Mouse (Mus musculus) forebrain, postnatal 0 days (tissue): ENCODE data around the gene Metrn. TPM values are rescaled to one million over a fixed set of nuclear protein-coding genes. Genes with fewer than 3 reads are reported as not detected.

Experiments
- ATAC-seq: fragments of 200-750 bp; cut with Nextera tagmentation; 2 replicates; pipeline ENCODE4 v1.8.0; 2017; ENCODE audit warnings: mild to moderate bottlenecking, moderate library complexity
- DNase-seq: peaks from one replicate; pipeline ENCODE4 v3.0.0-alpha.2; 2015
- H3K27ac ChIP-seq: fragments of 300-500 bp; sonication (generic); 2 replicates; pipeline ENCODE4 v1.5.1; 2014; ENCODE audit warnings: low read depth, mild to moderate bottlenecking, antibody characterized with exemption, low read length, moderate library complexity, mixed read lengths
- H3K27me3 ChIP-seq: fragments of 300-500 bp; sonication (generic); 2 replicates; pipeline ENCODE4 v1.6.1; 2014; ENCODE audit warnings: mild to moderate bottlenecking, low read length, mixed read lengths; ENCODE audit not compliant: insufficient read depth
- H3K36me3 ChIP-seq: fragments of 300-500 bp; sonication (generic); 2 replicates; pipeline ENCODE4 v1.6.1; 2014; ENCODE audit warnings: mild to moderate bottlenecking, moderate library complexity; ENCODE audit not compliant: insufficient read depth
- H3K4me1 ChIP-seq: fragments of 300-500 bp; sonication (generic); 2 replicates; pipeline ENCODE4 v1.6.1; 2014; ENCODE audit warnings: antibody characterized with exemption; ENCODE audit not compliant: insufficient read depth
- H3K4me2 ChIP-seq: fragments of 300-500 bp; sonication (generic); 2 replicates; pipeline ENCODE4 v1.6.1; 2014; ENCODE audit warnings: low read depth, mild to moderate bottlenecking, moderate library complexity
- H3K4me3 ChIP-seq: fragments of 300-500 bp; sonication (generic); 2 replicates; pipeline ENCODE4 v1.5.1; 2014; ENCODE audit warnings: low read depth, low read length, mixed read lengths
- H3K9ac ChIP-seq: fragments of 300-500 bp; sonication (generic); 2 replicates; pipeline ENCODE4 v1.6.1; 2014; ENCODE audit warnings: mild to moderate bottlenecking
- H3K9me3 ChIP-seq: fragments of 300-500 bp; sonication (generic); 2 replicates; pipeline ENCODE4 v1.6.1; 2016; ENCODE audit warnings: low read length
- CTCF ChIP-seq: sonication (generic); IDR thresholded peaks from 2 replicates; pipeline ENCODE4 v1.5.1; 2016; ENCODE audit warnings: antibody characterized with exemption, control low read depth, low read depth
- WGBS: fragments of 180-500 bp; shearing (Covaris S2); extraction: QIAGEN DNeasy Blood & Tissue Kit; methylation state at CpG from one replicate; pipeline ENCODE4 v1.1.7; 2014; 5-methylcytosine and 5-hydroxymethylcytosine counted together
- polyA plus RNA-seq: library from polyadenylated mRNA; unstranded; fragments of >200 nt; fragmentation: Nextera tagmentation; extraction: Ambion mirVana; gene quantifications from 2 replicates; pipeline ENCODE4 v1.2.1, GENCODE M21; 2015
- total RNA-seq: library from RNA; depleted of rRNA; stranded (reverse); fragments of >200 nt; gene quantifications from 2 replicates; pipeline ENCODE4 v1.2.3, GENCODE M21; 2014; rRNA removed

The Metrn gene
- 136 and 148 TPM in 2 replicates for total RNA-seq
- polyA plus RNA-seq = 56.9 and 59.3 TPM in 2 replicates

DNA sequence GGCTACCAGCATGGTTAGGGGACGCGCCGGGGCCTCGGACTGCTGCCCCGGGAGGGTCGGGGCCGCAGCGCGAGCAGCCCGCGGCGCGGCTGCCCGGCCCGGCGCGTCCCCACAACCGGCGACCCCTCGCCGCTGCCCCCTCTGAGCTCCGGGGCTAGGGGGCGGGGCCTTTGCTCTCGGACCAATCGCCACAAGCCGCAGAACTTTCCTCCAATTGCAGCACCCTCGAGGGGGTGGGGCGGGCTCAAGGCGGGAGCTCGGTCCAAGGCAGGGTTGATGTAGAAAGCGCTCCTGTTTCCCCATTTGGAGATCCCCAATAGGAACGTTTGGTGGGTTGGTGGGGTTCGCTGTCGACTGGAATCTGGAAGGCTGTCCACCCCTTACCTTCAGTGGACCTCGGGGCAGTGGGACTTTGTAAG lies at the start of gene Metrn:
Gene Metrn, minus strand, starts transcription at position 186 of the 419 bp plus-strand sequence.
- H3K9me3 ChIP-seq = no peaks in the 10 kb centered on the region
- H3K4me1 ChIP-seq = peaks cover 11% of the 10 kb centered on the region
- peak within 1 kb of the TSS; percentile 45 for H3K9ac ChIP-seq
- H3K4me2 ChIP-seq = peak within 1 kb of the TSS; percentile 64
- no peak for TF ChIP-seq CTCF
- DNase-seq (peak; percentile 69), ATAC-seq (peak; percentile 66)
- peak within 1 kb of the TSS; percentile 16; the same call in 1 of the 2 replicates for H3K27ac ChIP-seq
- 1% methylated on average over 33 of the region's 35 CpGs for WGBS
- peaks cover 6% of the 10 kb centered on the region; the same call in 1 of the 2 replicates for H3K27me3 ChIP-seq
- H3K4me3 ChIP-seq = peak within 1 kb of the TSS; percentile 47
- H3K36me3 ChIP-seq = no peaks in the 10 kb centered on the region

- no peaks in the 10 kb centered on the region for H3K27me3 ChIP-seq
- DNase-seq (peak; percentile 93), ATAC-seq (peak; percentile 100)
- H3K27ac ChIP-seq = peak within 1 kb of the TSS; percentile 77
- WGBS = under 1% methylated on average over 19 of the region's 21 CpGs
- H3K4me2 ChIP-seq = peak within 1 kb of the TSS; percentile 96
- TF ChIP-seq CTCF = peak; percentile 84
- H3K4me3 ChIP-seq = peak within 1 kb of the TSS; percentile 85
- peak within 1 kb of the TSS; percentile 80 for H3K9ac ChIP-seq
- no peaks in the 10 kb centered on the region for H3K9me3 ChIP-seq
- H3K4me1 ChIP-seq = peaks cover 8% of the 10 kb centered on the region; the same call in 1 of the 2 replicates
- H3K36me3 ChIP-seq = peaks cover 41% of the 10 kb centered on the region
These were observed 47.5 kb upstream of the Metrn start, which contains the start of gene Rhot2 for GRCm38 (mm10) chr17:25844396-25844901. Gene Rhot2 (minus strand): TSS chr17:25844851.

DNA sequence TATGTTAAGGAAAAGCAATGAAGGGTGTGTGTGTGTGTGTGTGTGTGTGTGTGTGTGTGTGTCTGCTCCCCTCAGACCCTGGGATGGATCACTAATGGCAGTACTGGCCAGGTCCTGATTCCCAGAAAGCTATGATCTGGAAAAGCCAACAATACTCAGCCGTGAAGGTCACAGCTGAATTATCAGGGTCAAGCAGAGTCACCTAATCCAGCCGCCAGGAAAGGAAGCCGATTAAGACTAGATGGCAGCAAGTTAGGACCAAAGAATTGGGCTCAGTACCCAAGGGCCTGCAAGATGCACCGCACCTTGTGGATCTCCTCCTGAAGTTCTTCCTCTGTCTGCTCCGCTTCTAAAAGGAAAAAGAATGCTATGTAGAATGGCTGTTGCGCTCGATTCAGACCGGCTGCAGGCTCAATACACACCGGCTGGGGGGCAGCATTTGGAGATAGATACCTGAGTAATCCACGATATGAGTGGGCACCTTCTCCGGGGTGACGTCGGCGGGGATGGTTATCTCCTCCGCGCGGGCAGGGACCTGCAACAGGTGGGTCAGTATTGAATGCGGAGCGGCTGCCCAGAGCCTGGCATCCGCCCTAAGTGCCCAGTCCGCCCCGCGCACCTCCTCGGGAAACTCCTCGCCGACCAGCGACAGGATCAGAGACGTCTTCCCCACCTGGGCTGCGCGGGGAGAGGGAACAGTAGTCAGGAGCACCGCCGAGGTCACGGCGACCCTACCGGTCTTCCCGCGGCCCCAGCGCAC lies 46.9 kb upstream of the Metrn start:
- TF ChIP-seq CTCF = 0 out of 2 replicates have a peak, but pooled peaks have one; percentile 1
- Histone ChIP-seq H3K9ac (peak overlapping the region; percentile 80), H3K27ac (peak overlapping the region; percentile 77), H3K27me3 (no peaks in the 10 kb centered on the region), H3K9me3 (no peaks in the 10 kb centered on the region), H3K4me2 (peak overlapping the region; percentile 96), H3K4me3 (peak overlapping the region; percentile 85), H3K36me3 (peaks cover 47% of the 10 kb centered on the region), H3K4me1 (peaks cover 8% of the 10 kb centered on the region; the same call in 1 of the 2 replicates)
- DNase-seq = no peak
- 4% methylated on average over 38 of the region's 38 CpGs for WGBS
- peak; percentile 54 for ATAC-seq

- no peaks in the 10 kb centered on the region for H3K27me3 ChIP-seq
- no peaks in the 10 kb centered on the region for H3K9me3 ChIP-seq
- no peak overlapping the region for H3K27ac ChIP-seq
- 92% methylated on average over 4 of the region's 4 CpGs for WGBS
- DNase-seq = no peak
- no peak overlapping the region for H3K4me3 ChIP-seq
- no peak for TF ChIP-seq CTCF
- ATAC-seq = no peak
- H3K4me2 ChIP-seq = peak overlapping the region; percentile 96
- H3K4me1 ChIP-seq = peaks cover 8% of the 10 kb centered on the region; the same call in 1 of the 2 replicates
- H3K36me3 ChIP-seq = peaks cover 42% of the 10 kb centered on the region
- peak overlapping the region; percentile 80; the same call in 1 of the 2 replicates for H3K9ac ChIP-seq
These were observed 46.2 kb upstream of the Metrn start for GRCm38 (mm10) chr17:25843122-25843521.

DNA sequence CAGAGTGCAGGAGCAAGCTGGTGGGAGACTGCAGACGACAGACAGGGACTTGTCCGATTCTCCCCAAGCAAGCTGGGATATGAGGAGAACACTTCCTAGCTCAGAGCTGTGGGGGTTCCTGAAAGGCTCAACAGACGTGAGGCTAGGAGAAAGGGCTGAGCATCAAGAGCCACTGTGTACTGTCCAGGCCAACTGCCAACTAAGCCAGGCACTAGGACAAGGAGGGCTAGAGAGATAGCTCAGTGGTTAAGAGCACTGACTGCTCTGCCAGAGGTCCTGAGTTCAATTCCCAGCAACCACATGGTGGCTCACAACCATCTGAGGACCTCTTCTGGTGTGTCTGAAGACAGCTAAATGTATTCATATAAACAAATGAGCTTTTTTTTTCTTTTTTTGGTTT lies 45.6 kb upstream of the Metrn start:
- ATAC-seq (no peak), DNase-seq (no peak)
- Histone ChIP-seq H3K27me3 (no peaks in the 10 kb centered on the region), H3K4me1 (peaks cover 14% of the 10 kb centered on the region), H3K36me3 (peaks cover 38% of the 10 kb centered on the region), H3K4me3 (no peak overlapping the region), H3K9ac (no peak overlapping the region), H3K27ac (no peak overlapping the region), H3K9me3 (no peaks in the 10 kb centered on the region), H3K4me2 (no peak overlapping the region)
- no peak for TF ChIP-seq CTCF
- WGBS = 81% methylated on average over 3 of the region's 3 CpGs

GRCm38 (mm10) chr17:25841117-25841880 lies 44.4 kb upstream of the Metrn start, which contains the start of gene Gm20683:
Gene Gm20683 (minus strand): TSS chr17:25841763.
- Histone ChIP-seq H3K4me1 (peaks cover 22% of the 10 kb centered on the region), H3K4me3 (no peak within 1 kb of the TSS), H3K36me3 (peaks cover 38% of the 10 kb centered on the region), H3K4me2 (no peak within 1 kb of the TSS), H3K9me3 (no peaks in the 10 kb centered on the region), H3K27me3 (no peaks in the 10 kb centered on the region), H3K9ac (no peak within 1 kb of the TSS), H3K27ac (no peak within 1 kb of the TSS)
- 96% methylated on average over 22 of the region's 22 CpGs for WGBS
- ATAC-seq = no peak
- no peak for DNase-seq
- TF ChIP-seq CTCF = no peak
